Mouse (Mus musculus) heart, postnatal 0 days (tissue): ENCODE results near the gene Nxpe2. TPM values are rescaled to one million over a fixed set of nuclear protein-coding genes. Genes with fewer than 3 reads are reported as not detected.

Source experiments
- ATAC-seq: fragments of 200-750 bp; cut with Nextera tagmentation; 2 replicates; pipeline ENCODE4 v1.8.0; 2017; ENCODE audit warnings: low read depth, moderate number of reproducible peaks, moderate library complexity; ENCODE audit not compliant: insufficient read depth
- DNase-seq: peaks from one replicate; pipeline ENCODE4 v3.0.0-alpha.2; 2016; ENCODE audit warnings: low spot score
- H3K27ac ChIP-seq: fragments of 300-500 bp; sonication (generic); 2 replicates; pipeline ENCODE4 v1.5.1; 2014; ENCODE audit warnings: low read depth, mild to moderate bottlenecking
- H3K27me3 ChIP-seq: fragments of 300-500 bp; sonication (generic); 2 replicates; pipeline ENCODE4 v1.6.1; 2014; ENCODE audit warnings: low read length, mixed read lengths; ENCODE audit not compliant: control insufficient read depth, insufficient read depth
- H3K36me3 ChIP-seq: fragments of 300-500 bp; sonication (generic); replicated peaks from 2 replicates; pipeline ENCODE4 v1.6.1; 2014; ENCODE audit warnings: low read length, mixed read lengths; ENCODE audit not compliant: control insufficient read depth, insufficient read depth
- H3K4me1 ChIP-seq: fragments of 300-500 bp; sonication (generic); 2 replicates; pipeline ENCODE4 v1.6.1; 2014; ENCODE audit warnings: antibody characterized with exemption; ENCODE audit not compliant: control insufficient read depth, insufficient read depth
- H3K4me2 ChIP-seq: fragments of 300-500 bp; sonication (generic); 2 replicates; pipeline ENCODE4 v1.6.1; 2014; ENCODE audit warnings: low read depth, mild to moderate bottlenecking, low read length, moderate library complexity
- H3K4me3 ChIP-seq: fragments of 300-500 bp; sonication (generic); 2 replicates; pipeline ENCODE4 v1.5.1; 2014; ENCODE audit warnings: low read depth, low read length
- H3K9ac ChIP-seq: fragments of 300-500 bp; sonication (generic); replicated peaks from 2 replicates; pipeline ENCODE4 v1.6.1; 2014; ENCODE audit warnings: low read depth, low read length, mixed read lengths
- H3K9me3 ChIP-seq: fragments of 300-500 bp; sonication (generic); replicated peaks from 2 replicates; pipeline ENCODE4 v1.6.1; 2016; ENCODE audit warnings: low read length; ENCODE audit not compliant: control insufficient read depth
- CTCF ChIP-seq: IDR thresholded peaks from 2 replicates; pipeline ENCODE4 v1.5.1; 2016; ENCODE audit warnings: antibody characterized with exemption, control low read depth, low read depth
- EP300 ChIP-seq: IDR thresholded peaks from 2 replicates; pipeline ENCODE4 v1.6.1; 2016; ENCODE audit warnings: antibody characterized with exemption, low read depth
- WGBS: fragments of 180-500 bp; shearing (Covaris S2); extraction: QIAGEN DNeasy Blood & Tissue Kit; methylation state at CpG from one replicate; pipeline ENCODE4 v1.1.7; 2014; 5-methylcytosine and 5-hydroxymethylcytosine counted together
- polyA plus RNA-seq: library from polyadenylated mRNA; unstranded; fragments of >200 nt; fragmentation: Nextera tagmentation; extraction: Ambion mirVana; gene quantifications from 2 replicates; pipeline ENCODE4 v1.2.1, GENCODE M21; 2015
- total RNA-seq: library from RNA; depleted of rRNA; stranded (reverse); fragments of >200 nt; gene quantifications from 2 replicates; pipeline ENCODE4 v1.2.3, GENCODE M21; 2014; ENCODE audit warnings: low replicate concordance; rRNA removed

Nxpe2 gene
- total and polyA plus RNA-seq, 2 experiments from 2014 or later, result 0.19 to 1.2 TPM

- Histone ChIP-seq H3K27me3 (no peaks in the 10 kb centered on the region), H3K9me3 (no peaks in the 10 kb centered on the region), H3K4me3 (no peak overlapping the region), H3K36me3 (no peaks in the 10 kb centered on the region), H3K9ac (no peak overlapping the region), H3K4me1 (no peaks in the 10 kb centered on the region), H3K27ac (no peak overlapping the region), H3K4me2 (no peak overlapping the region)
- no peak for TF ChIP-seq CTCF
- TF ChIP-seq EP300, result no peak
- 78% methylated on average over 7 of the region's 7 CpGs for WGBS
- ATAC-seq (no peak), DNase-seq (no peak)
Measured at GRCm38 (mm10) chr9:48298983-48299382, 54.3 kb downstream of the Nxpe2 start.

GRCm38 (mm10) chr9:48294754-48295153, 58.5 kb downstream of the Nxpe2 start:
- Histone ChIP-seq H3K27ac (no peak overlapping the region), H3K9ac (no peak overlapping the region), H3K4me2 (no peak overlapping the region), H3K9me3 (no peaks in the 10 kb centered on the region), H3K4me3 (no peak overlapping the region), H3K27me3 (no peaks in the 10 kb centered on the region), H3K36me3 (no peaks in the 10 kb centered on the region), H3K4me1 (no peaks in the 10 kb centered on the region)
- no peak for TF ChIP-seq CTCF
- TF ChIP-seq EP300, result no peak
- ATAC-seq (no peak), DNase-seq (no peak)
- WGBS, result 46% methylated on average over 2 of the region's 2 CpGs

- ATAC-seq (no peak), DNase-seq (no peak)
- H3K9me3 ChIP-seq, result no peaks in the 10 kb centered on the region
- WGBS, result 77% methylated on average over 1 of the region's 1 CpGs
- TF ChIP-seq CTCF (no peak), EP300 (no peak)
- no peaks in the 10 kb centered on the region for H3K36me3 ChIP-seq
- no peak overlapping the region for H3K9ac ChIP-seq
- no peaks in the 10 kb centered on the region for H3K27me3 ChIP-seq
- no peak overlapping the region for H3K27ac ChIP-seq
- no peak overlapping the region for H3K4me3 ChIP-seq
- H3K4me1 ChIP-seq, result no peaks in the 10 kb centered on the region
- no peak overlapping the region for H3K4me2 ChIP-seq
Measured at GRCm38 (mm10) chr9:48290281-48290680, 63.0 kb downstream of the Nxpe2 start.

GRCm38 (mm10) chr9:48284221-48284620, 69.0 kb downstream of the Nxpe2 start:
- TF ChIP-seq CTCF (no peak), EP300 (no peak)
- Histone ChIP-seq H3K4me2 (no peak overlapping the region), H3K36me3 (no peaks in the 10 kb centered on the region), H3K4me3 (no peak overlapping the region), H3K9ac (no peak overlapping the region), H3K9me3 (no peaks in the 10 kb centered on the region), H3K27me3 (no peaks in the 10 kb centered on the region), H3K4me1 (no peaks in the 10 kb centered on the region), H3K27ac (no peak overlapping the region)
- ATAC-seq (no peak), DNase-seq (no peak)
- 73% methylated on average over 8 of the region's 8 CpGs for WGBS

- H3K4me1 ChIP-seq, result no peaks in the 10 kb centered on the region
- H3K36me3 ChIP-seq, result no peaks in the 10 kb centered on the region
- no peak overlapping the region for H3K4me3 ChIP-seq
- no peak overlapping the region for H3K4me2 ChIP-seq
- H3K27me3 ChIP-seq, result no peaks in the 10 kb centered on the region
- TF ChIP-seq EP300 (no peak), CTCF (no peak)
- H3K9ac ChIP-seq, result no peak overlapping the region
- no peaks in the 10 kb centered on the region for H3K9me3 ChIP-seq
- WGBS, result 83% methylated on average over 15 of the region's 15 CpGs
- no peak for ATAC-seq
- DNase-seq, result no peak
- no peak overlapping the region for H3K27ac ChIP-seq
Measured at GRCm38 (mm10) chr9:48276831-48277230, 76.4 kb downstream of the Nxpe2 start.

Other genes starting within 250 kb of the Nxpe2 start
- gene Nxpe4, start 191.4 kb downstream of the Nxpe2 start, total RNA-seq, result 4.2 and 9.5 TPM in 2 replicates
- 5.3 and 5.9 TPM in 2 replicates for gene Nxpe4, start 191.4 kb downstream of the Nxpe2 start, polyA plus RNA-seq
- 21.6 and 27.5 TPM in 2 replicates for gene Rexo2, start 127.2 kb upstream of the Nxpe2 start, total RNA-seq
- gene Rexo2, start 127.2 kb upstream of the Nxpe2 start, polyA plus RNA-seq, result 90.4 and 93.9 TPM in 2 replicates
- 37.8 and 52.2 TPM in 2 replicates for gene Rbm7, start 141.8 kb upstream of the Nxpe2 start, total RNA-seq
- 62.7 and 68.3 TPM in 2 replicates for gene Rbm7, start 141.8 kb upstream of the Nxpe2 start, polyA plus RNA-seq
- 27.4 and 43.3 TPM in 2 replicates for gene Gm5617, start 142.0 kb upstream of the Nxpe2 start, total RNA-seq
- gene Gm5617, start 142.0 kb upstream of the Nxpe2 start, polyA plus RNA-seq, result 63.4 and 64.7 TPM in 2 replicates